Mouse (Mus musculus): ENCODE results near the gene Map3k13.
"Not testable (repeated sequence)": the region's sequence is repeated elsewhere in the genome, so short reads cannot be mapped to it uniquely, and the experiment has no call there.

The Map3k13 gene

GRCm38 (mm10) chr16:21793875-21794696 is at the start of gene Map3k13:
TSS of gene Map3k13 (plus strand) at chr16:21794346.
- peak; percentile 98 for DNase-seq (ENCODE audit: low spot score)

GRCm38 (mm10) chr16:21758447-21758846 is 35.7 kb upstream of the Map3k13 start:
- DNase-seq (ENCODE audit: low spot score), result no peak

GRCm38 (mm10) chr16:21768255-21768654 is 25.9 kb upstream of the Map3k13 start:
- DNase-seq (ENCODE audit: low spot score), result no peak

DNA sequence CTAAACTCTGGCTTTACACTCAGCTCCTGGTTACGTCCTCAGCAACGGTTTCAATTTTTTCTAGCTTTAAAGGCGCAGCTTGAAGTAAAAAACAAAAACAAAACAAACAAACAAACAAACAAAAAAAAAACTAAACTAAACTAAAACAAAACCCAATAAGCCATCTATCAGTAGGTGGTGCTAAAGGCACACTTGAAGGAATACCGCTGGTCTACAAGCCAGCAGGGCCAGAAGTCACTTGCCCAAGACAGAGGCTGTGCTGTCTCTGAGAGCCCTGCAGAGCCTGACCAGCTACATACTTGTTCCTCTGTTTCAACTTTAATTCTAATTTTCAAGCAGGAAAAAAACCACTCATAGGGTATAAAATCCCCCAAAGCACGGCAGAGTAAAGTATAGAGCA is 24.5 kb upstream of the Map3k13 start:
- DNase-seq (ENCODE audit: low spot score), result peak; percentile 31

DNA sequence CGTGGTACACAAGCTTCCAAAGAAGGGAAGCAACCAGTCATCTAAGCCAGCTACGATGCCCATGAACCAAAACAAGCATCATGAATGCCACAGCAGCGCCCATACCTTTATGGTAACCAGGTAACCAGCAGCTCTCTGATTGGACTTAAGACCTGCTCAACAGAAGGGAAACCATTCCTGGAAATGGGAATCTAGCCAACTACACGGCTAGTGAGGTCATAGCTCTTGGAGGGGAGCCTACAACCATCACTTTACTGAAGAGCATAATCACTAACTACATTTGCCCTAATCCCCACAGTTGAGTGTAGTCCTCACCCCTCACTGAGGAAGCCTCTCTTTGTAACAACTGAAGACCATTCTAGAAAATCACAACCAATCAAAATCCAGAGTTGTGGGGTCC is 19.4 kb upstream of the Map3k13 start:
- DNase-seq (ENCODE audit: low spot score), result no peak

DNA sequence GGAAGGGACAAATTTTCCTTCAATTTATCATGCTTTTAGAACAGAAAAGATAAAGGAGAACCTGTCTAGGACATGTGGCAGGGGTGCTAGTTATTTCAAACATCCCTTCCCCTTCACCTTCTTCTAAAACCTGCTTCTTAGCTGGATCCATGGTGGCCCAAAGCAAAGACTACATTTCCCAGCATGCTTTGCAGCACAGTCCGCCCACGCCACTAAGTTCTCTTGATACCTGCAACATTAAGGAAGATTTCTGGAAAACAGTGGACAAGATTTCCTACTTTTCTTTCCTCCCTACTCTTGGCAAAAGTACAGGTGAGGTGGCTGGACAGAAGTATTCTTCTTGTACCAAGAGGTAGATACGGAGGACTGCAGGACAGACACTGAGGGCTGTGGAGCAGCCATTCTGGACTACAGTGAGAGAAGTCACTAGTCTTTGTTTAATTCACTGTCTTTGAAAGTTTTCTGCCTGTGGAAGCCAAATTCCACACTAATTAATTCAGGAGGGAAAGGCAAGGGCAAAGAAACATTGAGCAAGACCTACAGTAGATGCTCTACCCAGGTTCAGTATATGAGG is 15.8 kb upstream of the Map3k13 start:
- DNase-seq (ENCODE audit: low spot score), result peak; percentile 66

GRCm38 (mm10) chr16:21779149-21779548 is 15.0 kb upstream of the Map3k13 start:
- no peak for DNase-seq (ENCODE audit: low spot score)

GRCm38 (mm10) chr16:21781277-21781676 is 12.9 kb upstream of the Map3k13 start:
- no peak for DNase-seq (ENCODE audit: low spot score)

DNA sequence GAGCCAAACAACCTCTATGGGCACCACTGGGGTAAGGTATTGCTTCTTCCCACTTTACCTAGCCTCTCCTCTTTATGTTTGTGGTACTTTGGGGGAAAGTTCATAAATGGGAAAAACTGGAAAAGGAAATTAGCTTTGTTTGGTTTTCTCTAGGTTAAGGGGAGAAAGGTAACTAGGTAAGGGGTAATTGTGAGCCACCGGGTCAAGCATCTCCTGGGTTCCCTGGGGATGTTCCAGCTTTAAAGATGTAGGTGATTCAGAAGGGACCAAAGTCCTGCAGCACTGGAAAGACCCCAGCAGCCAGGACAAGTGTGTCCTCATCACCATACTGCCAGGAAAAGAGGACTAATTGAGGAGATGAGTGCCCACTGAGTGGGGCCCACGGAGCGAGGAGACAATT is 12.3 kb upstream of the Map3k13 start:
- DNase-seq (ENCODE audit: low spot score), result no peak

DNA sequence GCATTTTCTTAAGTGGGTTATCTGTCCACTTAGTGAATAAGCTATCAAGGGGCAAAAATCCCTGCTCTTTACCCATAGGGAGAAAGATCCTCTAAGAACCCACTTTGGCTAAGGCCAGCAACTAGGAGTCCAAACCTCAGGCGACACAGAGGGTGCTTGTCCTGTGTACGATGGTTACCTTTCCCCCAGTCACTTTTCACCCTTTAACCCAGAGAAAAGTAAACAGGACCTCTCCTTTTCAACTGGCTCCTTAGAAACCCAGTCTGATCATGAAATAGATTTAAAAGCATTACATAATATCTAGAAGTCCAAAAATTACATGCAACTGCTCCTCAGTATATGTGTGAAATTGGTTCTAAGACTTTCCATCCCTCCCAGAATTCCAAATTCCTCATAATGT is 11.3 kb upstream of the Map3k13 start:
- no peak for DNase-seq (ENCODE audit: low spot score)

DNA sequence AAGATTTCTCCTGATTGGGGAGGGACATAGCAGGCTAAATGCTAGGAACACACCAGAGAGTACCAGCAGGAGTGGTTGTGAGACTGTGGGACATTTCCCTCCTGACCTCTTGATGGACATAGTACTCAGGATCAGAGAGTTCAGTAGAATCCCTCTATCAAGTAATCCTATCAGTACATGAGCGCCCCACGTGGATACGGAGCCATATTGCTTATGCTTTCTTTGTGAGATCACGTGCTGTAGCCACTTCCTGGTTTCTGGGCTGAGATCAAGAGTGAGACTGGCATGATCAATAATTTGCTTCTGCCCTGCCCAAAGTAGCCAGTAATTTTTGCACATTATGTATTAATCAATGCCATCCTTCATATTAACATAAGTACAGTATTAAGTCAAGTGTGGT is 9.1 kb upstream of the Map3k13 start:
- no peak for DNase-seq (ENCODE audit: low spot score)

DNA sequence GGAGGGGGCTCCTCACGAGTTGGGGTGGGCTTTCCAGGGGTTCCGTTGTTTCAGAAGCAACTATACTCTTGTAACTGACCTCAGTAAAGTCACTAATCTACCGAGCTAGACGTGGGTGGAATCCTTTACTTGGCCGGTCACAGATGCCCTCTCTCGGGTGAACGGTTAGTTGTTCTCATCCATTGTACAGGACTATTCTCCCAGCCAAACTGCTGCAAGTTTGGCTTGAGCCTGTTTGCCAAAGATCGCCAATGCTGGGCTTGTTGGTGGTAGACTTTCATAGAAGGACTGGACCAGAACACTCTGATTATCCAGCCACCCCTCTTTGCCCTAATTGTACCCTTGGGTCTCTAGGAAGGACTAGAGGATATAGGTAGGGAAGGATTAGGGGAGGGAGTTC is 7.8 kb upstream of the Map3k13 start:
- DNase-seq (ENCODE audit: low spot score), result no peak

- peak; percentile 74 for DNase-seq (ENCODE audit: low spot score)
Observed at GRCm38 (mm10) chr16:21787516-21788353, 6.4 kb upstream of the Map3k13 start, which contains the start of gene Ehhadh. TSS of gene Ehhadh (minus strand) at chr16:21787807.

- DNase-seq (ENCODE audit: low spot score), result peak; percentile 21
Observed at GRCm38 (mm10) chr16:21788581-21788980, 5.6 kb upstream of the Map3k13 start.

GRCm38 (mm10) chr16:21789180-21789579 is 5.0 kb upstream of the Map3k13 start:
- DNase-seq (ENCODE audit: low spot score), result no peak

DNA sequence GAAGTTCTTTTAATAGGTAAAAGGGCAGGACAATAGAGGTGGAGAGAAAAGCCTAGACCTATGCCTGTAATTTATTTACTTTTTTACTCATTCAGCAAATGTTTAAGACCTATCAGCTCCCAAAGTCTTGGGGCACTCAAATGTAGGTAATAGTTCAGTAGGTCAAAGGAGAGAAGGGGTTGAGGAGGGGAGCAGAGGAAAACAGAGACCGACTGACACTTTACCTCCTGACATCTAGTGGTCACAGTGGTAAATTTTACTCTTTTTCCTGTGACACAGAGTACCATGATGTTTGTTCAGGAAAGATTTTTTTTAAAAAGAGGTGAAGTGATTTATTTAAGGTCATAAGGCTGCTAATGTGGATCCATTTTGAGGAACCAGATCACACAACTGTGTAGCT is 3.7 kb upstream of the Map3k13 start:
- DNase-seq (ENCODE audit: low spot score), result no peak

GRCm38 (mm10) chr16:21791779-21792178 is 2.4 kb upstream of the Map3k13 start:
- DNase-seq (ENCODE audit: low spot score), result no peak

DNA sequence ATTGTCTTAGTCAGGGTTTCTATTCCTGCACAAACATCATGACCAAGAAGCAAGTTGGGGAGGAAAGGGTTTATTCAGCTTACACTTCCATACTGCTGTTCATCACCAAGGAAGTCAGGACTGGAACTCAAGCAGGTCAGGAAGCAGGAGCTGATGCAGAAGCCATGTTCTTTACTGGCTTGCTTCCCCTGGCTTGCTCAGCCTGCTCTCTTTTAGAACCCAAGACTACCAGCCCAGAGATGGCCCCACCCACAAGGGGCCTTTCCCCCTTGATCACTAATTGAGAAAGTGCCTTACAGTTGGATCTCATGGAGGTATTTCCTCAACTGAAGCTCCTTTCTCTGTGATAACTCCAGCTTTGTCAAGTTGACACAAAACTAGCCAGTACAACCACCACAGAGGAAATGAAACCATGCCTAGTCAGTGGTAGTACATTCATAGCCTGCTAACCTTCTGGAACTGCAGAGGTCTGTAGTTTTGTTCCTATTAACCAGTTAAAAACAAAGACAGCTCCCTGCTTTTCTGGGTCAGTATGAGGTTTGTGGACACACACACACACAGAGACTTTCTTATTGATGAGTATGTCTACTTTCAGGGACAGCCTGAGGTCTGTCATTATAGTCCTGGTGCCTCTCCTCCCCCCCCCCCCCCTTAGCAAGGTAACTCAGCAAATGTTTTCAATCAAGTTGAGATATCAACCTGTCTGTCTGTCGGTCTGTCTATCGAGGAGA is 901 bp upstream of the Map3k13 start:
- not testable (repeated sequence) for DNase-seq (ENCODE audit: low spot score)

GRCm38 (mm10) chr16:21794697-21795045 is 525 bp downstream of the Map3k13 start:
- DNase-seq (ENCODE audit: low spot score), result no peak

DNA sequence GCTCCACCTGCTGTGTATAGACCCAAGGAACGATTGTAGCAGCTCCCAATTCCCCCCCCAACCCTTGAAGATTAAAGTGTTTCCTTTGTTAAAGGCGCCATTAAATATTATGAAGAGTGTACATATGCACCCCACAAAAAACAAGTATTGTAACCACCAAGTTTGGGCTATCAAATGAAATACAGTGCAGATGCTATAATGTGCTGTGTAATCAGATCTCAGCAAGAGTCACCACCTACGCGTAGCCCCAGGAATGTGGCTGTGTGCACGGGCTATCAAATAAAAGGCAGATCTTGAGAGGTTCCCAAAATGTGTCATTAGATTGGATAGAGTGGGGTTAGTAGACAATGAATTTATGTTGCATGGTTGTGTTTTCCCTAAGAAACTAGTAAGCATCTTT is 925 bp downstream of the Map3k13 start:
- DNase-seq (ENCODE audit: low spot score), result peak; percentile 10

- no peak for DNase-seq (ENCODE audit: low spot score)
Observed at GRCm38 (mm10) chr16:21804258-21804657, 10.1 kb downstream of the Map3k13 start.

DNA sequence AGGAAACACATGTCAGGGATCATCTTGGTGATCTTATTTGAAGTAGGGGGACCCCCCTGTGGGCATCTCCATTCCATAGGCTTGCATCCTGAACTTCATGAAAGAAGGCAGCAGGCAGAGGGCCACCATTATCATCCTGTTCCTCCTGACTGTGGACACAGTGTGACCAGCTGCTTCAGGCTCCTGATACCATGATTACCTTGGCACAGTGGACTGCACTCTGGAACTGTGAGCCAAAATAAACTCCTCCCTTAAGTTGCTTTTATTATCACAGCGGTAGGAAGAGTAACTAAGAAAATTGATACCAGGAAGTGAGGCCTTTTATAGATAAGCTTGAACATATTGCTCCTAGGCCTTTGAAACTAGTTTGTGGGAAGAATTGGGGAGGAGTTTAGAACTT is 12.7 kb downstream of the Map3k13 start:
- no peak for DNase-seq (ENCODE audit: low spot score)
